Mouse (Mus musculus) layer of hippocampus, postnatal 10 days (tissue): ENCODE measurements around the gene Zcchc4. TPM values are rescaled to one million over a fixed set of nuclear protein-coding genes. Genes with fewer than 3 reads are reported as not detected.

ENCODE experiments used
- DNase-seq, 2 experiments: peaks; one replicate each; pipeline ENCODE4 v3.0.0; 2021; ENCODE audit warnings: low spot score in 2 of 2
- total RNA-seq, 2 experiments: library from RNA; stranded (reverse); gene quantifications; 2 replicates each; pipeline ENCODE4 v1.2.3; 2021

Zcchc4 gene
- total RNA-seq, 2 experiments from 2014 or later = 9.4 to 9.8 TPM

DNA sequence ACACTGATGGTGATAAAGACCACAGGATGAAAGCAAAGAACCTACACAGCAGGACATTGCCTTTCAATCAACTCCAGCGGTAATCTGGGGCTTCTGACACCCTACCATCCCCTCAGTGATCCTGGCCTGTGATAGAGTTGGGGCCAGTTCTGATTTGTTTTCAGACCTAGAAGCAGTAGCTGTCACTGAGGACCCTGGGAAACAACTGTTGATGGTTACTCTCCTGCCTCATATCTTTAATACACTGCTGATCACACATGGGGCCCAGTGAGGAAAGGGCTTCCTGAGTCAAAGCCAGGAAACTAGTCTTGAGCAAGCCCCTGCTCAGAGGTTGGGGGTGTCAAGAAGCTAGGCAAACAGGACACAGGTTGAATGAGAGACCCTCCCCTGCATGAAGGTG lies 96.3 kb downstream of the Zcchc4 start:
- no peak for DNase-seq

DNA sequence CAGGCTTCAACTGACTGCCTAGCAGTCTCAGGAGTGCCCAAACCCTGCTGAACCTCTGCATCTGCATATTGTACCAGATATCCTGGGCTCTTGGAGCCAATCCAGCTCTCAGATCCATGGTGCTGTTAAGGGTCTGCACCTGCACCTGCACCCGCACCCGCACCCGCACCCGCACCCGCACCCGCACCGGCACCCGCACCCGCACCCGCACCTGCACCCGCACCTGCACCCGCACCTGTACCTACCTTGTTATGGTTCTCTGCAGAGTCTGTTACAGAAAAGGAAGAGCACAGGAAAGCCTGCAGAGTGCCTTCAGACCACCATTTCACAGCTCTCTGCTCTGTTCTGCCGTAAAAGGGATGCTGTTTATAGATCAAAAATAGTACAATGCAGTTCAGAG lies 96.8 kb downstream of the Zcchc4 start:
- no peak for DNase-seq

Other genes with a start within 250 kb of the Zcchc4 start
- 10 to 100 TPM; 36.2 to 40.3 TPM for gene Lgi2, start 208.9 kb upstream of the Zcchc4 start, total RNA-seq
- 10 to 100 TPM; 10.0 to 10.6 TPM for gene Sepsecs, start 105.7 kb upstream of the Zcchc4 start, total RNA-seq
- gene Pi4k2b, start 33.8 kb upstream of the Zcchc4 start, total RNA-seq = 1 to 10 TPM; 3.0 to 4.9 TPM
- gene Anapc4, start 58.6 kb downstream of the Zcchc4 start, total RNA-seq = 10 to 100 TPM; 90.7 to 92.6 TPM